Mouse (Mus musculus): ENCODE measurements around the gene Hist1h2bb.

- TF ChIP-seq POLR2A (IDR thresholded peaks at IDR 0.05; ENCODE audit: insufficient read length, low read depth) (no peak), MAX (IDR thresholded peaks at IDR 0.05; ENCODE audit: low read depth) (no peak), POLR2AphosphoS2 (IDR thresholded peaks at IDR 0.05; ENCODE audit: insufficient read length, low read depth) (no peak), REST (IDR thresholded peaks at IDR 0.05; ENCODE audit: insufficient read depth, insufficient read length) (no peak), USF1 (IDR thresholded peaks at IDR 0.05; ENCODE audit: low read depth) (no peak)
Observed at GRCm38 (mm10) chr13:23716261-23717042, 30.1 kb upstream of the Hist1h2bb start.
